8 mouse cellular contexts compared by ENCODE assay signal in the genomic region with DNA sequence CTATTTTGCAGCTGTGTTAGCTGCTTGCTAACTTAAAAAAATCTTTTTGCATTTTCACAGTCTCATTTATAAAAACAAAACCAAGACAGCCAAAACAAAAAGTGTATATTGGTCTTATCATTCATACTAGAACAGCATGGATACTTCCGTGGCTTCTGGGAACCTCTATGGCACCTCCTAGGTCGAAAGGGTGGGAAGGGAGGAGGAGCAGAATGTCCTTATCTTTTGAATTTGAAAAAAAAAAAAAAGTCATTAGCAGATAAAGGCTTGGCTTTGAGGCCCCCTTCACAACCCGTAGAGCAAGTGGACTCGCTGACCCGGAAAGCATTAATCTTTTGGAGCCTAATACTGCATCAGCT.
DNase-seq lines count a peak whose midpoint lies in the region; ATAC-seq and TF ChIP-seq lines count a peak whose summit lies in the region.

No protein-coding gene starts in this region.

- no peak for TF ChIP-seq CTCF in gastrocnemius, adult 2 months (IDR thresholded peaks at IDR 0.05)

- no peaks in the 10 kb centered on the region for H3K9me3 ChIP-seq in megakaryocyte, embryonic 14.5 days
- H3K9me3 ChIP-seq in limb, embryonic 15.5 days: no peaks in the 10 kb centered on the region
- no peaks in the 10 kb centered on the region for H3K9me3 ChIP-seq in stomach, embryonic 16.5 days (replicated peaks; ENCODE audit: control insufficient read depth, low read length)

- H3K27me3 ChIP-seq in megakaryocyte, embryonic 14.5 days (replicated peaks): peaks cover 12% of the 10 kb centered on the region
- peaks cover 9% of the 10 kb centered on the region; the same call in 1 of the 2 replicates for H3K27me3 ChIP-seq in limb, embryonic 15.5 days
- peaks cover 7% of the 10 kb centered on the region; the same call in 1 of the 2 replicates for H3K27me3 ChIP-seq in stomach, embryonic 16.5 days (ENCODE audit: control insufficient read depth, insufficient read depth, low read length)

- H3K9ac ChIP-seq in limb, embryonic 15.5 days: no peak overlapping the region
- H3K9ac ChIP-seq in stomach, embryonic 16.5 days (ENCODE audit: low read length): no peak overlapping the region

- intact Hi-C loops in gastrocnemius, adult 2 months (cut with DNase I): loop anchor here (10.0 kb wide), 1 partner anchor 143 kb away; no protein-coding TSS in a partner anchor
- intact Hi-C loops in gastrocnemius, postnatal 36 days (cut with DNase I): no loop called here

- 0% methylated on average over 5 of the region's 5 CpGs for WGBS in limb, embryonic 15.5 days
- WGBS in stomach, embryonic 16.5 days: 0% methylated on average over 5 of the region's 5 CpGs

- H3K27ac ChIP-seq in gastrocnemius, adult 2 months: no peak overlapping the region
- no peak overlapping the region for H3K27ac ChIP-seq in limb, embryonic 15.5 days
- H3K27ac ChIP-seq in stomach, embryonic 16.5 days (ENCODE audit: low read length): no peak overlapping the region

- ATAC-seq in megakaryocyte, adult 5-6 weeks (ENCODE audit: poor library complexity, severe bottlenecking): no peak
- ATAC-seq in limb, embryonic 15.5 days (ENCODE audit: insufficient number of reproducible peaks, low FRiP score, low TSS enrichment, low read depth): no peak
- ATAC-seq in stomach, embryonic 16.5 days (ENCODE audit: insufficient read depth, low FRiP score): no peak

- H3K4me1 ChIP-seq in megakaryocyte, embryonic 14.5 days: peaks cover 9% of the 10 kb centered on the region
- H3K4me1 ChIP-seq in limb, embryonic 15.5 days: peaks cover 8% of the 10 kb centered on the region
- 0 out of 2 replicates have a peak, but pooled peaks cover 4% of the 10 kb centered on the region for H3K4me1 ChIP-seq in stomach, embryonic 16.5 days (ENCODE audit: control insufficient read depth, insufficient read depth, low read length)

- H3K4me3 ChIP-seq in gastrocnemius, adult 2 months: peak overlapping the region; percentile 63
- peak overlapping the region; percentile 89 for H3K4me3 ChIP-seq in megakaryocyte, embryonic 14.5 days (replicated peaks)
- peak overlapping the region; percentile 31; the same call in 1 of the 2 replicates for H3K4me3 ChIP-seq in limb, embryonic 15.5 days
- peak overlapping the region; percentile 40 for H3K4me3 ChIP-seq in stomach, embryonic 16.5 days (replicated peaks; ENCODE audit: low read length)

- no peak for DNase-seq in gastrocnemius, adult 2 months
- no peak for DNase-seq in gastrocnemius, postnatal 36 days
- no peak for DNase-seq in thymus, postnatal 14 days
- no peak for DNase-seq in kidney, postnatal 4 days

- no peaks in the 10 kb centered on the region for H3K36me3 ChIP-seq in megakaryocyte, embryonic 14.5 days (replicated peaks; ENCODE audit: low read length)
- H3K36me3 ChIP-seq in limb, embryonic 15.5 days: no peaks in the 10 kb centered on the region
- H3K36me3 ChIP-seq in stomach, embryonic 16.5 days (ENCODE audit: control insufficient read depth, insufficient read depth, low read length): no peaks in the 10 kb centered on the region

- peak overlapping the region; percentile 52 for H3K4me2 ChIP-seq in limb, embryonic 15.5 days
- peak overlapping the region; percentile 62 for H3K4me2 ChIP-seq in stomach, embryonic 16.5 days (ENCODE audit: low read depth, low read length)

Comparison
In these comparisons a context has a peak if more than half of its experiments do, and no peak if none do; other contexts are left out.
1. H3K4me3 ChIP-seq: peak in every context shown above with its lines; median percentile 89 in megakaryocyte, embryonic 14.5 days; 63 in gastrocnemius, adult 2 months; 40 in stomach, embryonic 16.5 days; 31 in limb, embryonic 15.5 days.